Mouse (Mus musculus): ENCODE results near the gene Slfn9.
"Not testable (repeated sequence)": the region's sequence is repeated elsewhere in the genome, so short reads cannot be mapped to it uniquely, and the experiment has no call there.

The Slfn9 gene

GRCm38 (mm10) chr11:82991469-82992166 lies at the start of gene Slfn9:
Slfn9 (minus strand) TSS chr11:82991830.
- CTCF ChIA-PET, result interaction anchor here (0.6 kb wide), 1 partner anchor 28 kb away, joined by 7 read pairs; no protein-coding TSS in a partner anchor

- CTCF ChIA-PET, result no interaction called here
Observed at GRCm38 (mm10) chr11:83041000-83041399, 49.4 kb upstream of the Slfn9 start.

DNA sequence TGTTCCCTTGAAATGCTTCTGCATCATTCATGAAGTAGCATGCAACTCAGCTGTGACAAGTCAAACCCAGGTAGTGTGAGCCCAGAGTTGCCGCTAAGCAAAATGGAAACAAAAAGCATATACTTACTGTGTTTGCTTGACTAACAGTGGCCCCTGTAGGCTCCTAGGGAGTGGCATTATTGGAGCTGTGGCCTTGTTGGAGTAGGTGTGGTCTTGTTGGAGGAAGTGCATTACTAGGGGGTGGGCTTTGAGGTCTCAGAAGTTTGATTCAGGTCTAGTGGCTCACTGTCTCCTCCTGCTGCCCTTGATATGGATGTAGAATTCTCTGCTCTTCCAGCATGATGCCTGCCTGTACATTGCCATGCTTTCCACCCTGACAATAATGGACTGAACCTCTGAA lies 48.7 kb upstream of the Slfn9 start:
- CTCF ChIA-PET, result interaction anchor here (0.5 to 0.8 kb wide), 2 partner anchors 109 to 123 kb away, joined by 5 to 26 read pairs; no protein-coding TSS in a partner anchor

DNA sequence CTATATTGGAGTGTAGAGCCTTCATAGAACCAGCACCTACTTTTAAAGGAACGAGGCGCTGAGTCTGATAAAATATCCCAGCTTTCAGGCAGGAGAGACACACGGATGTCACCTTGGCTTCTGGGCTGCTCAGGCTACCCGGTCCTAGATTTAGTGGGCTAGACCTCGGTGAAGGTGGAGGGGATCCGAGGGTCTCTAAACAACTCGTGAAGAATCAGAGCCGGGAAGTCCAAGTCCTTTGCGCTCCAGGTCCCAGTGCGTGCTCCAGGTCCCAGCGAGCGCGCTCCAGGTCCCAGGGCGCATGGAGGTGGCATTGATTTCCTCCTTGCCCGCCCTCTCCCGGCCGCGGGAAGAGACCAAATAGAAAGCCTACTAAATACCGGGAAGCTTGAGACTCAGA lies 48.2 kb upstream of the Slfn9 start:
- CTCF ChIA-PET, result interaction anchor here (0.5 to 0.8 kb wide), 2 partner anchors 109 to 123 kb away, joined by 5 to 26 read pairs; no protein-coding TSS in a partner anchor

DNA sequence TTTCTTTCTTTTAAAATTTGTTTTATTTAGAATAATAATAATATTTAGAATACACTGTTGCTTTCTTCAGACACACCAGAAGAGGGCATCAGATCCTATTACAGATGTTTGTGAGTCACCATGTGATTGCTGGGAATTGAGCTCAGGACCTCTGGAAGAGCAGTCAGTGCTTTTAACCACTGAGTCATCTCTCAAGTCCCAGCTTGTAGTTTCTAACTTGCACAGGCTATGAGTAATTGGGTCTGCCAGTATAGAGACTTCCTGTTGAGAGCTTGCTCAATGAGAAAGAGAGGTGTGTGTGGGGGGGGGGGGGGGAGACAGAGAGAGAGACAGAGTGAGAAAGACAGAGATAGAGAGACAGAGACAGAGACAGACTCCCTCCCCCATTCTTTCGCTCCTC lies 47.5 kb upstream of the Slfn9 start:
- CTCF ChIA-PET, result interaction anchor here (0.7 kb wide), 1 partner anchor 142 kb away, joined by 15 read pairs; no protein-coding TSS in a partner anchor

DNA sequence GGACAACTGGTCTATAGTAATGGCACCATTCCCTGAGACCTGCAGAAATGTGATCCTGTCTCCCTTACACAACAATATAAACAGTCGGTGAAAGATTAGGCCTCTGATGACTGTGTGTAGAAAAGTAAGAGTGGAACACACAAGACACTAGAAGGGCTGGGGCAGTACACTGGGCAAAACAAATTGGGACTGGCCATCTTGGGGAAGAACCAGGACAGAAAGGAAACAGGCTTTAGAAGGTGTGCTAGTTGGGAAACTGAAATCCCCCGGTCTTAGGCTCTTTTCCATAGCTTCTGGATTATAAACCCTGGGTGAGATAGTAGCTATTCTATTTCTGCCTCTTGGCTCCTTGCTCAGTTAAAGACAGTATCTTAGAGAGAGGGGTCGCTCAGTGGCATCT lies 47.1 kb upstream of the Slfn9 start:
- CTCF ChIA-PET, result interaction anchor here (0.7 kb wide), 1 partner anchor 143 kb away, joined by 15 read pairs; no protein-coding TSS in a partner anchor

DNA sequence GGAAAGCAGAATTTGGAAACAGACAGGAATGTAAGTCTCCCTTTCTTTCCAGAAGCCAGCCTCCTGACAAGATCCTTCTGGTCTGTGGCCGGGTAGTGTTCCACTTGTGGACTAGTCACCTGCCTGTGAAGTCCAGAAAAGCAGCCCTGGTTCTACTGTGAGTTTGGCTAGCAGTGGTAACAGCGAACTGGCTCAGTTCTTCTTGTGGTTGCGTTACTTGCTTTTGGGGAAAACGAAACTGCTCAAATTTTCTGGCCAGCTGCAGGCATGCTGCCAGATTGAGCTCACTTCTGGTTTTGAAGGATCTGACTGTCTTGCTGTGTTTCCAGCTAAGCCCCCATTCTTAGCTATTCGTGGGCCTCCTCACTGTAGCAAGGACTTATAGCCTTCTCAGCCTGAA lies 29.0 kb upstream of the Slfn9 start, which contains the start of gene Slfn8:
Slfn8 (minus strand) TSS at position 190 of the 400 bp plus-strand sequence.
- CTCF ChIA-PET, result no interaction called here

- CTCF ChIA-PET, result not testable (repeated sequence)
Observed at GRCm38 (mm10) chr11:83019561-83020519, 28.2 kb upstream of the Slfn9 start.

- CTCF ChIA-PET, result no interaction called here
Observed at GRCm38 (mm10) chr11:83016093-83016492, 24.5 kb upstream of the Slfn9 start.

GRCm38 (mm10) chr11:83013356-83013755 lies 21.7 kb upstream of the Slfn9 start:
- CTCF ChIA-PET, result interaction anchor here (0.7 kb wide), 1 partner anchor 13 kb away, joined by 3 read pairs; no protein-coding TSS in a partner anchor

DNA sequence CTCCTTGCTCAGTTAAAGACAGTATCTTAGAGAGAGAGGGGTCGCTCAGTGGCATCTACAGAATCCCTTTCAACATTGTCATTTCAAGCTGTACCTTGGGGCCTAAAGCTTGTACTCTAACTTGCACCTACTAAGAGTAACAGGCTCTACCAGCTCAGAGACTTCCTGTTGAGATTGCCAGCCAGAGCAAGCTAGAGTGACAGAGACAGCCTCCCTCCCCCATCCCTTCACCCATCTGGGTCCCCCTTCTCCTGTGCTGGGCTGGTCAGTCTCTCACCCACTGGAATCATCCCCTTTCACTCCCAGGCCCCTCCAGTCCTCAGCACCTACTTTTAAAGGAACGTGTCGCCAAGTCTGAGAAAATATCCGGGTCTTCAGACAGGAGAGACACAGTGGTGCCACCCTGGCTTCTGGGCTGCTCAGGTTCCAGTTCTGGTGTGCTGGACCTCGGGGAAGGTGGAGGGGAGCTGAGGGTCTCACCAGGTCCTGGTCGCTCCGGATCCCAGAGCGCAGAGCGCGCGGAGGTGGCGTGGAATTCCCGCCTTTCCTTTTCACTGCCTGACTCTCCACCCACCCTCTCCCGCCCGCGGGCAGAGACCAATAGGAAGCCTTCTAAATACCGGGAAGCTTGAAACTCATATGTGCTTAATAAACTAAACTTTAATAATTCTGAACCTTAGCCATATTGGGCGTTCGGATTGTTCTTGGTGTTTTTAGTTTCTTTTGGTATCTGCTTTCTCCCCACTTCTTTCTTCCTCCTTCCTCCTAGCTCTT lies 831 bp downstream of the Slfn9 start:
- CTCF ChIA-PET, result not testable (repeated sequence)

DNA sequence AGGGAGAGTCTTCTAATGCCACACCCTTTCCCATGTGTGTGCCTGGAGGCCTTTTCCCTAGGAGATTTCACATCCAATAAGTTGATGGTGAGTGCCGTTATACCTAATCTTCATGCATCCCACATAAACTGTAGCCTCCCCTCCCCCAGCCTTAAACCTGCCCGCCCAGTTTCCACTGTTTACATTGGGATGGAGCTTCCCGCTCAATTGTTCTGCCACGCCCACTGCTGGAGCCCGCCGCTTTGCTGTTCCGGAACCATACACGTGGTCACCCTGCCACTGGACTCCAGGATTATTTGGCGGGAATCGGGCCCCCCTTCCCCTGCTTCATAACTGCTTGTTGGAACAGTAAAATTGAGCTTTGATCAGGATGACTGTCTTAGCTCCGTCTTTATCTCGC lies 2.3 kb downstream of the Slfn9 start:
- CTCF ChIA-PET, result no interaction called here

DNA sequence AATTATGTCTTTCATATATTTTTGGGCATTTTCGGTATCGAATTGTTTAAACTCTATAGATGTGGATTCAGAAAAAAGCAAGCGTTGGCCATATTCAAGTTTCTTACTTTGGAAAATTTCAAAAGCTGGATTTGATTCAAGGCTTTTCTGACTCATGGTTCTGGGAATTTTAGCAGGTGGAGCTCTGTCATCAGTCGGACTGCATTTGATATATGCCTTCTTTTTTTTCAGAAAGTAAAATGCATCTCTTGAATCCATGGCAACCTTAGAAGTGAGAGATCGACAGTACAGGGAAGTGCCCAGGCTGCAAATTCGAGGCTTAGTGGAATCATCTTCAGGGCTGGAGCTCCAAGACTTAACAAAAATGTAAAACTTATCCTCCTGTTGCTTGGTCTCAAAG lies 4.0 kb downstream of the Slfn9 start:
- CTCF ChIA-PET, result no interaction called here

- CTCF ChIA-PET, result no interaction called here
Observed at GRCm38 (mm10) chr11:82983193-82983592, 8.4 kb downstream of the Slfn9 start.

DNA sequence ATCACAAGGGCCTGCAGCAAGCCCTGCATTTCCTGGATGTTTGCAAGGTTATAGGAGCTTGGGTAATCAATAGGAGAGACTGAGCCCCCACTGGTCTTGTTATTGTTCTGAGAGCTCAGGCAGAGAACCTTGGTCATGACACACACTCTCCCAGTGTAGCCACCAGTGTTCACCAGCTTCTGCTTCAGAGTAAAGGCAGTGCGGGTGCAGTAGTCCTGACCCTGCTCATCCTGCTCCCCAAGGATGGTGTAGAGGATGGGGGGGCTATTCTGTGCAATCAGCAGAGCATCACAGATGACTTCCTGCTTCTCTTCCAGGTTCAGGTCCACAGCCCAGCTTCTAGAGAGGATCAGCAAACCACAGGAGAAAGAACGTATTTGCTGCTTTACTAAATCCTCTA lies 9.2 kb downstream of the Slfn9 start:
- CTCF ChIA-PET, result not testable (repeated sequence)

DNA sequence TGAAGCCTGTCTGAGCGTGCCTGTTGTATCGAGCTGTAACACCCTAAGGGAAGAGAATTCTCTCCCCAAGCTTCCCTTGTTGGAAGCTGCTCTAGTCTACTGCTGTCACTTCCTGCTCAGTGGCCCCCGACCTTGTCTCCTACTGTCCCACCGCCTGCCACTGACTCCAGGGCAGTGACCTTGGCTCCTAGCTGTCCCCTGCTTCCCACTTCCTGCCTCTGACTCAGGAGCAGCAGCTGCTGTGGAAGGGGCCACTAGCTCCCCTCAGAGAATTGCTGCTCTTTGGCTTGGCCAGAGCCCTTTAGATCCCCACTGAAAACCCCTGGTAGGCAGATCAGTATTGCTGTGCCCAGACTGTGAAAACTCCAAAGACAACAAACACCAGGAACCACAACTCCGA lies 17.7 kb downstream of the Slfn9 start:
- CTCF ChIA-PET, result no interaction called here

DNA sequence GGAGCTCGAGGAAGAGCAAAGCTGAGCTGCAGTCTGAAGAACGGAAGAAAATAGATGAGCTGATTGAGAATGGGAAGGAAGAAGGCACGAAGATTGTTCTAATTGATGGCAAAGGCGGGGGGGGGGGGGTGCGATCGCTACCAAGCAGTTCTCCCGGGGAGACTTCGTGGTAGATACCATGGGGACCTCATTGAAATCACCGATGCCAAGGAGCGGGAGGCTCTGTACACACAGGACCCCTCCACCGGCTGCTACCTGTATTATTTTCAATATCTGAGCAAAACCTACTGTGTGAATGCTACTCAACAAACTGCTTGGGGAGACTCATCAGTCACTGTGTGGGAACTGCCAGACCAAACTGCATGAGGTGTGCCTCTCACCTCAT lies 20.0 kb downstream of the Slfn9 start:
- CTCF ChIA-PET, result interaction anchor here (0.6 kb wide), 2 partner anchors 39 to 220 kb away, joined by 3 to 7 read pairs; partner anchors contain the start of gene Slfn3

GRCm38 (mm10) chr11:82970712-82971589 lies 20.7 kb downstream of the Slfn9 start:
- CTCF ChIA-PET, result interaction anchor here (0.6 kb wide), 2 partner anchors 40 to 220 kb away, joined by 3 to 7 read pairs; partner anchors contain the start of gene Slfn3

GRCm38 (mm10) chr11:82962215-82962614 lies 29.4 kb downstream of the Slfn9 start:
- CTCF ChIA-PET, result interaction anchor here (0.6 to 0.7 kb wide), 2 partner anchors 10 to 22 kb away, joined by 3 to 4 read pairs; no protein-coding TSS in a partner anchor

- CTCF ChIA-PET, result interaction anchor here (0.6 to 0.7 kb wide), 2 partner anchors 10 to 22 kb away, joined by 3 to 4 read pairs; no protein-coding TSS in a partner anchor
Observed at GRCm38 (mm10) chr11:82961743-82962142, 29.9 kb downstream of the Slfn9 start.
